Mouse (Mus musculus) gastrocnemius, postnatal 4 days (tissue): Measurements from ENCODE around the gene Znrd1. TPM values are rescaled to one million over a fixed set of nuclear protein-coding genes. Genes with fewer than 3 reads are reported as not detected.

Experiments
- DNase-seq, 2 experiments: peaks; one replicate each; pipeline ENCODE4 v3.0.0; 2021 to 2022; ENCODE audit warnings: low spot score in 2 of 2, mixed read lengths in 2 of 2
- total RNA-seq, 2 experiments: library from RNA; stranded (reverse); gene quantifications; 2 replicates each; pipeline ENCODE4 v1.2.3; 2021

The Znrd1 gene
- total RNA-seq, 2 experiments from 2014 or later, result 29.2 to 32.9 TPM

- no peak for DNase-seq
Measured at GRCm38 (mm10) chr17:36929236-36929932, 29.0 kb downstream of the Znrd1 start.

DNA sequence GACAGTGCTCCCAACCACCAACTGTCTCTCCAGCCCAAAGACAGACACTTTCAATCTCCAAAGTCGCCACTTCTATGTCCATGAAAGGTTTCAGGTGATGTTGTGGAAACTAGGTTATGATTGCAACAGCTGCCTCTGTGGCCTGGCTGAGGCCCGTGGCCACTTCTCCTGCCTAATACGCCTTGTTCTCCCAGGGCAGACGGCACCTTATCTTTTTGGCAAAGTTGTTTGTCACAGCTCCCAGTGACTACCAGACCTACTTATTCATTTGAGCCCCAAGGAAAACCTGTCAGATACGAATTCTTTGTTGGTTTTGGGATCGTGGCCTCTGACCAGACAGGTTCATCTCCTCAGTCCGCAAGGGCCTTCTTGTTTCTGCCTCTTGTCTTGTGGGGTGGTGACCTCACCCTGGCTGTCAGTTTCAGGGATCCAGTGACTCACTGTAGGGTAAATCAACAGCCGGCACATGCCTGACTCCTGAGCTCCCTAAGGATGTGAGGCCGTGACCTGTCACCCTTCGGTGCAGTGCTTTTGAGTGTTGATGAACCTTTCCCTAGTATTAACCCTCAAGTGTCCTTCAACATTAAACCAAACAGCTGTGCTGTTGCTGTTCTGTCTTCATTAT, 30.8 kb downstream of the Znrd1 start:
- DNase-seq, result no peak

DNA sequence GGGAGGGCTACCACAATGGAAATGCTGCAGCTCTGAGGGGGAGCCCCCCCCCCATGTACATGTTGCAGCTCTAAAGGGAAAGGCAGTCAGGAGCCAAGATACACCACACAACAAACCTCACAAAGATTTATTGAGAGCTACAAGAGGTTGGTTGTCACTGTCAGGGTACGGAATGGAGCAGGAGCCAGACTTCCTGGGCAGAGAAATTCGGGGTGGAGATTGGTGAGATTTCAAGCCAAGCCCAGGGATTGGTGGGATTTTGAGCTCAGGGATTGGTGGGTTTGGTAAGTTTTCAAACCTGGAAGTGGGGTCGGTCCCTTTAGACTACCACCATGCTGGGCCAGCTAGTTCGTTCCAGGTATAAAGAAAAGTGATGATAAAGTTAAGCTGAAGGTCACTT, 34.9 kb downstream of the Znrd1 start:
- DNase-seq, result no peak

- DNase-seq, result no peak
Measured at GRCm38 (mm10) chr17:36922715-36923114, 35.6 kb downstream of the Znrd1 start.

DNA sequence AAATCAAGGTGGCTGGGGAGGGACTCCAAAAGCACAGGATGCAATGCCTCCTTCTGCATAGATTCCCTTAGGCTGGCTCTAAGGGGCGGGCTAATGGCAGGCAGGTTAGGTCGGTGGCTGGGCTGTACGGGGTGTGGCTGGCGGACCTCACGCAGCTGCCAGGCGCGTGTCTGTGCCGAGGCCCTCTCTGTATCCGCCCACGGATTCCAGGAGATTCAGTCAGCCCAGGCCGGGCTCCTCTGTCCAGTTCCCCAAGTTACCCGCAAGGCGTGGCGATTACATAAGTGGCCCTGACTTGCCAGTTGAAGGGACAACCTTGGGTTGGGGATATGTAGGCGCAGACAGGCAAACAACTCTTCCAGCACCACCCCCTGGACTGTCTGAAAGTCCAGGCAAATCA, 38.1 kb downstream of the Znrd1 start:
- DNase-seq, result no peak

DNA sequence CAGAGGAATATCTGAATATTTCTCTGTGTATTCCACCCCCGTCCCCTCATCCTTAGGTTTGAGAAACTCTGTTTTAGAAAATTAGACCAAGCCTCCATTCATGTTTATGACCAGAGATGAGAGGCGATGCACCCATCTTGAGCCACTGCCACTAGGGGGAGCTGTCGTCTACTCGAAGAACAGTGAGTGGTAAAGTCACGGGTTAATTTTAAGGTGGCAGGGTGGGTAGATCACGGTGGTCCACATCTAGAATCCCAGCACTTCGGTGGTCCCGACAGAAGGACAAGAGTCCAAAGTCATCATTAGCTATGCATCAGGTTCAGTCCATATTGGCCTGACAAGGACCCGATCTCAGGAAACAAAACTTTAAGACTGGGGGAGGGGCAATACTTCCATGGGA, 43.3 kb downstream of the Znrd1 start:
- DNase-seq, result peak in 1 of 2 experiments; percentile 53

GRCm38 (mm10) chr17:36914108-36914507, 44.3 kb downstream of the Znrd1 start:
- peak; percentile 30 to 76 for DNase-seq

DNA sequence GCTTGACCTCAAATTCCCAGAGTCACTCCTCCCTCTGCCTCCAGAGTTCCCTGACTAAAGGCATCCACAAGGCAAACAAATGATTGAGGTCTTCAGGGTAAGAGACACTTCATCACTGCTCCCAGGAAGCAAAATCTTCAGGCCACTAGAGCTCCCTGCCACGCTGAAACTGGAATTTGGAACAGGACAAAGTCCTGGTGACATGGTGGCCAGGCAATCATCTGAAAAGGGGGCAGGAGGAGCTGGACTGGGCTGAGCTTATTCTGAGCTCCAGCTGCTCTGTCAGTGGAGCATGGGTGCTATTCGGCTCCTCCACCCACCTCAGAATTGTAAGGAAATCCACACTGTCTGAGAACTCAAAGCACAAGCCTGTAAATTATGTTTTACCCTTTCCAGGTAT, 46.3 kb downstream of the Znrd1 start:
- DNase-seq, result no peak

DNA sequence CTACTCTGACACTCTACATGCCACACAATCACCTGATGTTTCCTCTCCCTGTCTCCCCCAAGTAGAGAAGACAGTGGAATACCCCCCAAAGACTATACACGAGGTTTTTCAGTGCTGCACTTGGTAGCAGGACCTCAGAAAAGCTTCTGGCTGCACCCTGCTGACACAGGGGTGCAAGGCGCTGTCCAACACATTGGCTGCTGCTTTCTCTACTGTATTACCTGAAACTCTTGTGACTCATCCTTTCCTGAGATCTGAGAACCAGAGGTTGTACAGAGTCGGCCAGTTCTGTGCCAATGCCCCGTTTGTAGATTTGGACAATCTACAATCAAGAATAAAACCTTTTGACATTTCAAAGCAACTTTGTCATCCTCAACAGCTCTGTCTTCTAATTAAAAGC, 48.6 kb downstream of the Znrd1 start:
- DNase-seq, result no peak

DNA sequence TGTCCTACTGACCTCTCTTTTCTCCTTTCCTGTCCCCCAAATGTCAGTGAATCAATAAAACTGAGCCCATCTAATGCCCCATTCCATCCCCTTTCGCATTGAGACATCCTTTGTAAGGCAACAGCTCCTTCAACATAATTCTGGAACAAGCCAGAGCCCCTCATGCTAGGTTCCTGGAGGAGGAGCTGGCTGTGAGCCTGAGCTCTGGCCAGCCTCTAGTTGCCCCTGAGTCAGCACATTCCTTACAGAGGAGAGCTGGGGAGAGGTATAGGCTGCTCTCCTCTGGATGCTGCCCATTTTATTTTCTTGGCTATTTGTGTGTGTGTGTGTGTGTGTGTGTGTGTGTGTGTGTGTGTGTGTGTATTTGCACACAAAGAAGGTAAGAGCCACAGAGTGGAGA, 50.1 kb downstream of the Znrd1 start:
- DNase-seq, result no peak

Other genes starting within 250 kb of the Znrd1 start
- not detected for gene H2-M10.5, start 185.6 kb downstream of the Znrd1 start, total RNA-seq
- not detected for gene H2-M10.6, start 146.4 kb downstream of the Znrd1 start, total RNA-seq
- 10 to 100 TPM; 24.3 to 25.6 TPM for gene Trim26, start 121.4 kb downstream of the Znrd1 start, total RNA-seq
- gene Trim15, start 91.3 kb downstream of the Znrd1 start, total RNA-seq, result not detected
- gene Trim10, start 89.0 kb downstream of the Znrd1 start, total RNA-seq, result under 1 TPM; 0.20 to 0.80 TPM
- gene Trim40, start 68.4 kb downstream of the Znrd1 start, total RNA-seq, result not detected
- not detected for gene Trim31, start 60.4 kb downstream of the Znrd1 start, total RNA-seq
- under 1 TPM in 1 of 2 experiments, not detected in 1; 0.29 TPM for gene Rnf39, start 15.6 kb downstream of the Znrd1 start, total RNA-seq
- gene Ppp1r11, start 6.8 kb downstream of the Znrd1 start, total RNA-seq, result 10 to 100 TPM; 66.6 to 72.8 TPM
- 1 to 10 TPM; 7.1 to 9.2 TPM for gene Znrd1as, start within 50 bp of the Znrd1 start, total RNA-seq
- gene 2410137M14Rik, start 22.7 kb upstream of the Znrd1 start, total RNA-seq, result not detected
- under 1 TPM; 0.23 to 0.25 TPM for gene H2-M5, start 31.0 kb upstream of the Znrd1 start, total RNA-seq
- 10 to 100 TPM in 1 of 2 experiments, 1 to 10 TPM in 1; 8.7 to 10.1 TPM for gene Zfp57, start 42.6 kb upstream of the Znrd1 start, total RNA-seq
- gene Mog, start 64.8 kb upstream of the Znrd1 start, total RNA-seq, result not detected
- 10 to 100 TPM; 24.2 to 25.4 TPM for gene Gabbr1, start 87.4 kb upstream of the Znrd1 start, total RNA-seq
- not detected for gene Olfr90, start 129.9 kb upstream of the Znrd1 start, total RNA-seq
- not detected for gene Olfr91, start 139.7 kb upstream of the Znrd1 start, total RNA-seq
- not detected for gene Olfr92, start 161.5 kb upstream of the Znrd1 start, total RNA-seq
- gene Olfr93, start 202.9 kb upstream of the Znrd1 start, total RNA-seq, result not detected
- gene Ubd, start 235.3 kb upstream of the Znrd1 start, total RNA-seq, result not detected
- not detected for gene Olfr94, start 242.4 kb upstream of the Znrd1 start, total RNA-seq